Mouse (Mus musculus) mesoderm, embryonic 11.5 days (tissue): ENCODE results near the gene Asb13.

ENCODE experiments used
- DNase-seq: peaks from one replicate; pipeline ENCODE4 v3.0.0-alpha.2; 2012; ENCODE audit warnings: low read depth, low spot score

Asb13 gene

GRCm38 (mm10) chr13:3633895-3634811 is at the start of gene Asb13:
TSS of gene Asb13 (plus strand) at chr13:3634032.
- DNase-seq, result peak; percentile 81

GRCm38 (mm10) chr13:3590789-3591188 is 43.0 kb upstream of the Asb13 start:
- no peak for DNase-seq

DNA sequence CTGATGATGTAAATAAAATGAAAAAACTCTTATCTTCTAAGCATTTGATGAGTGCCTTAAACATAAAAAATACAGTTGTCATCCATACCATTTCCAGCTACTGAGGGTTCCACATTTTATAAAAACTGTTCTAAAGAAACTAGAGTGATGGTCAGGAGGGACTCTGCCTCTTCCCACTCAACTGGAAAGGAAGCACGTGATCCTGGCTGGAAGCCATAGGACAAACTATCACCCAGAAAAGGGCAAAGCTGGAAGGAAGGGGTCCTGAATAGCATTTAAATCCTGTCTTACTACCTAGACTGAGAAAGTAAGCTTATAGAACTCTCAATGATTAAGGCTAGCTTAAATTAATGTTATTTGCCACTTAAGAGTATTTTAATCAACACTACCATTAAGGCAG is 39.5 kb upstream of the Asb13 start:
- DNase-seq, result no peak

DNA sequence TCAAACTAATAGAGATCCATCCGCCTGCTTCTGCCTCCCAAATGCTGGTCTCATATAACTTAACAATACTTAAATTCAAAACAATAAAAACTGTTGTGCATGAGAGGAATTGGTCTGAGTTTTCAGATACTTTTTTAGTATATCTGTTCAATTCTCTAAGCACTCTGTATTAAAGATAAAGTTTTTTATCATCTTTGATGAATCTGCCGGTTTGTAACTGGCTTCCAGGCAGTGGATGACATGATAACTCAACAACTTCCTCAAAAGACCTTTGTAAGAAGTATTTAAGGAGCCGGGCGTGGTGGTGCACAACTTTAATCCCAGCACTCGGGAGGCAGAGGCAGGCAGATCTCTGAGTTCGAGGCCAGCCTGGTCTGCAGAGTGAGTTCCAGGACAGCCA is 37.6 kb upstream of the Asb13 start:
- no peak for DNase-seq

GRCm38 (mm10) chr13:3609780-3610117 is 24.1 kb upstream of the Asb13 start:
- DNase-seq, result peak; percentile 32

DNA sequence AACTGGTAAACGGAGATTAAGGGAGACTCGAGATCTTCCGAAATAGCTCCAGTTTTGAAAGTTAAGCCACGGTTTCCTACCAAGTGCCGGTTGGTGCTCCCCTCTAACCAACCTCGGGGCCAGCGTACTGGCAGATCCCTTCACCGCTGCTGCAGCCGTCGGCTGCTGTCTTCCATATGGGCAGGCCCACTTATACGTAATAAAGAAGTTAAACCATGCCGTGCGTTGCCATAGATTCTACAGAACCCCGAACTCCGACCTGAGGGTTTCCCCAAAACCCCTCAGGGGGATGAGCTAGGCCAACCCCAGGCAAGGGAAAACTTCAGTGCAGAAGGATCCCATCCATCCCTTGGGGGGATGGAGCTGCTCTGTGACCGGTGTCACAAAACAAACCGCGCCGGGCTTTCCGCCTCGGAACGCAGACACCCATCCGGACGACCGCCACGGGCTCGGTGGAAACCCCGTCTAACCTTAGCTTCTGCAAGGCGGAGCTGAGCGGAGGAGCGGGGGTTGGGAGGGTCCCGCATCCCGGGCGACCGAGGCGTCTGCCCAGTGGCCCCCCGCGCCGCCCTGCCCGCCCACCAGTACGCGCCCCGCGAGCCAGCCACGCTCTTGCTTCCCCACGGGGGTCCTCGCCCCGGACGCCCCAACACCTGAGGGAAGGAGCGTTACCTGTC is 23.6 kb upstream of the Asb13 start:
- DNase-seq, result peak; percentile 40

- DNase-seq, result peak; percentile 99
Measured at GRCm38 (mm10) chr13:3610795-3611438, 22.9 kb upstream of the Asb13 start, which contains the start of gene Fam208b. TSS of gene Fam208b (minus strand) at chr13:3611108.

- no peak for DNase-seq
Measured at GRCm38 (mm10) chr13:3627139-3627538, 6.7 kb upstream of the Asb13 start.

DNA sequence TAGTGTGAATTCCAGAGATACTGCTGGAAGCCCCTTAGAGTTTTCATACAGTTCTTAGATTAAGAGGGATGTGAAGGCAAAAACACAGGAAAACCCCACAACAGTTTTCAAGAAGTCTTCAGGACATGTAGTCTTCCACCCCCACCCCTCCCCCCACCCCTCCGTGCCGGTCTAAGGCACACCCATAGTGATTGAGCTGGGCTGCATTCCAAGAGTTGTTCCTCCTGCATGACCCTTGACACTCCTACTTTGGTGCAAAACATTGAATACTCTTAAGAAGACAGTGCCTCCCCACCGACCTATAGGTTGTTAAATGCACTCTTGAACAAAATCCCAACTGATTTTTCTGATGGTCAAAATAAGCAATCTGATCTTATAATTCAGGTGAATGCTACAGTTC is 5.7 kb upstream of the Asb13 start:
- DNase-seq, result no peak

- no peak for DNase-seq
Measured at GRCm38 (mm10) chr13:3632551-3632950, 1.3 kb upstream of the Asb13 start.

DNA sequence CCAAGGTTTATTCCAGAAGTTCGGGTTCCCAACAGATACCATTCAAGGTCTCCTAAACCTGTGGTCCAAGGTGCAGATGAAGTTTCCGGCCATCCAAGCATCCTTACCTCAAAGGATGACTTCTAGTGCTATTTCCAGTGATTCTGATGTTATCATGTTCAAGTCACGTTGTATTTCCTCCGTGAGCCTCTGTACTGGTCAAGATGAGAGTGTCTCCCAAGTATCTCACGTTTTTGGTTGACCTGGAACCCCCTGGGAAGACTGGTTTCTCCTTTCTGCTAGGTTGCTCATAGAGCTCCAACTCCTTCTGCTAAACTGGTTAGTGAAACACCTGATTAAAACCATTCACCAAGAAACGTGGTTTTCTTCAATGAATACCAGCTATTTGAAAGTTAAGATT is 701 bp upstream of the Asb13 start:
- no peak for DNase-seq

GRCm38 (mm10) chr13:3635076-3635475 is 1.2 kb downstream of the Asb13 start:
- DNase-seq, result no peak

DNA sequence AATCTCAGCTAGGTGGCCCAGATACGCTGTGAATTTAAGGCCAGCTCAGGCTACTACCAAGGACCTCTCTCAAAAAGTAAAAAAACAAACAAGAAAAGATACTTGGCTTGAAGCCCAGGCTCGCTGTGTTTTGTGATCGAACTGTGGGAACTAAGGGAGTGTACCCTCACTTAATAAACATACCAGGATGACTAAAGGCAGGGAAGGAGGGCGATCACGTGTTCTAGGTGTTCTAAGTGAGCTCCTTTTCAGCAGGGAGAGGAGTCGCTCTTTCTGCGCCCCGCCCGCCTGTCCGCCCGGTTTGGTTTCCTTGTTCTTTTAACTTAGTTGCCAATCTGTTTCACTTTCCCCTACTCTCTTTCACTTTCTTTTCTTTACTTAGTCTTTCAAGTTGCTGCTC is 3.0 kb downstream of the Asb13 start:
- no peak for DNase-seq

DNA sequence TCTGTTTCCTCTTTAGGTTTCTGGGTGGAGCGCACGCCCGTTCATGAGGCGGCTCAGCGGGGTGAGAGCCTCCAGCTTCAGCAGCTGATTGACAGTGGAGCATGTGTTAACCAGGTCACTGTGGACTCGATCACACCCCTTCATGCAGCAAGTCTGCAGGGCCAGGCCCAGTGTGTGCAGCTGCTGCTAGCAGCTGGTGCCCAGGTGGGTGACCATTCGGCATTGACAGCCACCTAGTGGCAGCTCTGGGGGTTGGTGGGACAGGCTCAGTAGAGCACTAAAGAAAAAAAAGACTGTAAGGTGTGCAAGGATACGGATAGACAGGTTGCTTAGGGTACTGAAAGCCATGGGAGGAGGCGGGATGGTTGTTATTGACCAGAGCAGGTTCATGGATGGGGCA is 8.2 kb downstream of the Asb13 start:
- DNase-seq, result peak; percentile 48

DNA sequence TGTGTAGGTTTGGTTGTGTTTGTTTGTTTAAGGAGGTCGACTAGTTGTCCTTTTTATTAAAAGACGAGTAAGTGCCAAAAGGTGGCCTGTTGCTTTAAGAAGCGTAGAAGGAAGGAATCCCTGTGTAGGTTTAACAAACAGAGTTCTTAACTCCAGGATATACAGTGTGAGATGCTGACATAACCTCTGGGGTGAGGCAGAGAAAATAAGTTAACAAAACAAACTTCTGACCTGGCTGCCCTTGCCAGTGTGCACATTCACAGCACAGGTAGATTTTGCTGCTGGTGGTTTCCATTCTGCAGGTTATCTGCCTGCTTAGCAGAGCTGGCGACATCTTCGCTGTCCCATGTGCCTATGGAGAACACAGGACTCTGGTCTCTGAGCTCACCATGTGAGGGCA is 8.7 kb downstream of the Asb13 start:
- no peak for DNase-seq

DNA sequence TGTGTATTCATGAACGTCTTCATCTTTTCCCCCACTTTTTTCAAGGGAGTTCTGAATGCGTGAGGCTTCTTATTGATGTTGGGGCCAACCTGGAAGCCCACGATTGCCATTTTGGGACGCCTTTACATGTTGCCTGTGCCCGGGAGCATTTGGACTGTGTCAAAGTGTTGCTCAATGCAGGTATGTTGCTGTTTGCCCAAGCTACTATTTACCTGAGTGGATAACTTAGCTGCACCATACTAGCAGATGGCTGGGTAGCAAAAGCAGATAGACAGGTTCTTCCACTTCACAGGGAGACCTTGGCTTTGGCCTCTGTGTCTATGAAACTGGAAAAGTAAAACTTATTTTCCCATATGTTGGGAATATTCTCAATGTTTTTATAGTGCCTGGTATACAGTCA is 11.0 kb downstream of the Asb13 start:
- no peak for DNase-seq

DNA sequence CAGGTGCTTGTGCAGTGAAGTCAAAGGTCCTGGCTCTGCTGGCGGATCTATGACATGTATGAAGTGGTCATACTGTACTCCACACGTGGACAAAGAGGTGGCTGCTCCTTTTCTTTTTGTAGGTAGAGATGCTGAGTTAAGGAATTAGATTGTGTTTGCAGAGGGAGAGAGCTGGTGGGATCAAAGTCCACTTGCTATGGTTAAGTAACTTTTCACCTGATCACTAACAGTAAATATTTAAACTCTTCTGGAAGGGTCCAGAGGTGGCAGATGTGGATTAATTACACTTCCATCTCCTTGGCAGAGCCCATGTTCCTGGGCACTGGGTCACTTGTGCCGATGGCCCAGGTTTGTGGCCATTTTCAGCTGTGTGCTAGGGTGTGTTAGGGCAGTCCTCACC is 12.1 kb downstream of the Asb13 start:
- DNase-seq, result no peak

DNA sequence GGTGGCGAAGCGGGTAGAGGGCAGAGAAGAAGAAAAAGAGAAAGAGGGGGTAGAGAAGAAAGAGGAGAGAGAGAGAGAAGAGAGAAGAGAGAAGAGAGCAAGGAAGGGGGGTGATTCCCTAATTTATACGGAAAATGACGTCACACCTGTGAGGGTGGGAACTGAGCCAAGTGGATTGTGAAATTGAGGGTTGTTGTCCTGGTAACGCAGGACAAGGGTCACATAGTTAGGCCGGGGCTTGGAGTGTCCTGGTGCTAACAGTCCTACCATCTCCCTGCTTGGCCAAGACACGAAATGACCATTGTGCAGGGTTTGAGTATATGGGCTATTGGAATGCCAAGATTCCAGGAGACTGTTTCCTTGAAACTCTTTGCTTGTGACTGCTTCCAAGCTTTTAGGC is 12.7 kb downstream of the Asb13 start:
- DNase-seq, result no peak

GRCm38 (mm10) chr13:3650569-3650968 is 16.7 kb downstream of the Asb13 start:
- no peak for DNase-seq

DNA sequence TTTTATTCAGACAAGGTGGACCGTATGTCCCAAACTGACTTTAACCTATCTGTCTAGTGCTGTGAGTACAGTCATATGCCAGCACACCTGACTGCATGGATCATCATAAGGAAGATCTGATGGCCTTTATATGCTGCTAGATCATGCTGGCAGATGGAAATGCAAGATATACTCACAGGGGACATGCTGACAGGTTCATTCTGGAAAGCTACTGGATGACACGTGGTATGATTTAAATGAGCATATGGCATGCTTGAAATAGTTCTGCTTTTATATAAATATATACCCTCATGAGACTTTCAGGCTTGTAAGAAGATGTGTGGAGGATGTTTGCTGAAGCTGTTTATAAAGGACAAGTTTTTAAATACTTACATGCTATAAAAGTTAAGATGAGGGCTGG is 20.6 kb downstream of the Asb13 start:
- no peak for DNase-seq

DNA sequence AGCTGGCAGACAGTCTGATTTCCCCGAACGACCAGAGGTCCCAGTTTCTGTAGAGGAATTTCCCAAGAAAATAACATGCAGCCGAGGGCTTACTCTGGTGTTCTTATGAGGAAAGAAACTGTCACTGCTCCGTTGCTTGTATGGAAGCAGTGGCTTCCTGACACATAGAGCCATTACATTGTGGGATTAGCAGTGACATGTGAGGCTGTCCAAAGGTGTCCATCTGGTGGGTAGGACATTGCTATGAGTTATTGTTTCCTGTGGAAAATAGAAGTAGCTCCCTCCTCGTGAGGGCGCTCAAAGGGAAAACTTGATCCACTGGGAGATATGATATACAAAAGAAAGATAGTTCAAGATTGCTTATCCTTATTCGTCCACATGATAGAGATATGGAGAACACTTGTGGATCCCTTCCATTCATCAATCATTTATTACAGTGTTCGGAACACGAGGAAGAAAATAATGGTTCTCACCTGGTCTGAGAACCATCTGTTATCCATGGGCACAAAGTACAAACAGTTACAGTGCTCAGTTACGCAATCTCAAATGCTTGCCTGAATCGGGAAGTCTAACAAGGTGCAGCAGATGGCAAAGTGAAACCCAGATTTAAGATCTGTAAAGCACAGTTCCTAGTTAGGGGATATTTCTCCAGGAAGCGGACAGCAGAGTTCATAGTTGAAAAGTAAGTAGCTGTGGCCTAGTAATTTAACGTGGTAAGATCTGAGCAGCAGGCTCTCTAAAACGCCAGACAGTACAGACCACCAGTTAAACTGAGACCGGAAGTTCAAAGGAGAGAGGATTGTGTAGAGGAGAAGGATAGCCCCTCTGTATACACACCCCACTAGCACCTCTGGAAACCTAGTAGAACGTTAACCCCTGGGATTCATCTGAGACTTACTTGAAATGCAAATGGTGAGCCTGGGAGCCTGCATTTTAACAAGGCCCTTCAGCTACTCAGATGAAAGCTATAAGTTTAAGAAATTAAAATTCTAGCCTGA is 25.6 kb downstream of the Asb13 start:
- no peak for DNase-seq
